Mouse (Mus musculus): Measurements from ENCODE around the gene Podxl.

DNA sequence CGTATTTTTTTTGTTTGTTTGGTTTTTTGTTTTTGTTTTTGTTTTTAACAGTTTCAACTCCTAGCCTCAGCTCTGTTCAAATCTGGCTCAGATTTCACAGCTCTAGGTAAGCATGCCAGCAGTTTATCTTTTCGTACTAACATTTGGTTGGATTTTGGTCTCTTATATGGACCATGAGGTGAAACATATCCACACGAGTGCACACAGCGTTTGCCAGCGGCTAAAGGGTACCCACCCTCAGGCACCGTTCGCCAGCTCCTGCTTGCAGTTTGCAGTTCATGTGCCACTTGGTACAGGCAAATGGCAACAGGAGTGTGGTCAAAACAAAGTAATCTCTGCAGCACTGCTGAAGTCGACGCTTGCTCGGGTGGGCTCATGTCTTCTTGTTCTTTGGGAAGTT is 63.9 kb downstream of the Podxl start:
- TF ChIP-seq CTCF (IDR thresholded peaks at IDR 0.05; ENCODE audit: control insufficient read depth, insufficient read depth, insufficient replicate concordance, low read depth, low read length) (no peak), POLR2A (IDR thresholded peaks at IDR 0.05; ENCODE audit: control insufficient read depth, low read depth, low read length) (no peak)
